8 mouse cellular contexts compared by ENCODE assay signal in genomic region chr9:21239465-21239848, GRCm38 (mm10). TPM values are rescaled to one million over a fixed set of nuclear protein-coding genes. Genes with fewer than 3 reads are reported as not detected.
DNase-seq lines count a peak whose midpoint lies in the region; ATAC-seq and TF ChIP-seq lines count a peak whose summit lies in the region.

No protein-coding gene starts in this region.

- H3K9ac ChIP-seq in heart, embryonic 12.5 days, result peak overlapping the region; percentile 97
- peak overlapping the region; percentile 97 for H3K9ac ChIP-seq in forebrain, embryonic 12.5 days
- H3K9ac ChIP-seq in liver, embryonic 15.5 days, result peak overlapping the region; percentile 96

- DNase-seq in heart, postnatal 25 days (ENCODE audit: low spot score), result no peak
- no peak for DNase-seq in frontal cortex, postnatal 25 days (ENCODE audit: low spot score in 2 of 2)
- DNase-seq in frontal cortex, postnatal 36 days (ENCODE audit: low spot score in 2 of 2), result no peak
- DNase-seq in adrenal gland, postnatal 14 days, result no peak

- H3K36me3 ChIP-seq in heart, embryonic 12.5 days, result peaks cover 25% of the 10 kb centered on the region
- H3K36me3 ChIP-seq in E14TG2a.4 (ENCODE audit: insufficient read depth, low read length), result peaks cover 29% of the 10 kb centered on the region
- H3K36me3 ChIP-seq in forebrain, embryonic 12.5 days (replicated peaks), result peaks cover 13% of the 10 kb centered on the region
- peaks cover 25% of the 10 kb centered on the region for H3K36me3 ChIP-seq in liver, embryonic 15.5 days (replicated peaks)

- H3K27me3 ChIP-seq in heart, embryonic 12.5 days (replicated peaks), result peaks cover 24% of the 10 kb centered on the region
- H3K27me3 ChIP-seq in E14TG2a.4 (ENCODE audit: insufficient read depth, low read length), result peaks cover 28% of the 10 kb centered on the region
- H3K27me3 ChIP-seq in forebrain, embryonic 12.5 days, result peaks cover 40% of the 10 kb centered on the region
- peaks cover 30% of the 10 kb centered on the region for H3K27me3 ChIP-seq in liver, embryonic 15.5 days

- intact Hi-C loops in heart, postnatal 25 days (cut with DNase I), result no loop called here

- H3K4me1 ChIP-seq in heart, embryonic 12.5 days (replicated peaks), result peaks cover 26% of the 10 kb centered on the region
- H3K4me1 ChIP-seq in E14TG2a.4 (replicated peaks; ENCODE audit: low read depth, low read length), result peaks cover 68% of the 10 kb centered on the region
- peaks cover 31% of the 10 kb centered on the region for H3K4me1 ChIP-seq in forebrain, embryonic 12.5 days
- peaks cover 56% of the 10 kb centered on the region for H3K4me1 ChIP-seq in liver, embryonic 15.5 days (replicated peaks)

- H3K4me3 ChIP-seq in heart, embryonic 12.5 days, result peak overlapping the region; percentile 89
- H3K4me3 ChIP-seq in E14TG2a.4 (replicated peaks; ENCODE audit: low read length), result peak overlapping the region; percentile 92
- peak overlapping the region; percentile 86 for H3K4me3 ChIP-seq in forebrain, embryonic 12.5 days (replicated peaks)
- peak overlapping the region; percentile 94 for H3K4me3 ChIP-seq in liver, embryonic 15.5 days (replicated peaks)

- no peak for ATAC-seq in heart, embryonic 12.5 days (ENCODE audit: insufficient number of reproducible peaks, low FRiP score)
- no peak for ATAC-seq in forebrain, embryonic 12.5 days (ENCODE audit: low FRiP score)
- ATAC-seq in liver, embryonic 15.5 days (ENCODE audit: insufficient read depth), result no peak

- no peak for TF ChIP-seq CTCF in E14TG2a.4 (conservative IDR thresholded peaks at IDR 0.05; ENCODE audit: low read length)

- 34% methylated on average over 4 of the region's 4 CpGs for WGBS in heart, embryonic 12.5 days
- 36% methylated on average over 4 of the region's 4 CpGs for WGBS in forebrain, embryonic 12.5 days
- whole genome bisulfite sequencing in liver, embryonic 15.5 days (ENCODE audit: insufficient replicate concordance), result 14% methylated on average over 4 of the region's 4 CpGs

- no peaks in the 10 kb centered on the region for H3K9me3 ChIP-seq in heart, embryonic 12.5 days (replicated peaks)
- H3K9me3 ChIP-seq in E14TG2a.4 (ENCODE audit: low read length), result no peaks in the 10 kb centered on the region
- no peaks in the 10 kb centered on the region for H3K9me3 ChIP-seq in forebrain, embryonic 12.5 days
- H3K9me3 ChIP-seq in liver, embryonic 15.5 days (replicated peaks), result no peaks in the 10 kb centered on the region

- H3K27ac ChIP-seq in heart, embryonic 12.5 days (ENCODE audit: poor library complexity, severe bottlenecking), result peak overlapping the region; percentile 97
- no peak overlapping the region; the same call in 1 of the 2 replicates for H3K27ac ChIP-seq in forebrain, embryonic 12.5 days
- peak overlapping the region; percentile 97 for H3K27ac ChIP-seq in liver, embryonic 15.5 days (replicated peaks)

- H3K4me2 ChIP-seq in heart, embryonic 12.5 days, result peak overlapping the region; percentile 81
- H3K4me2 ChIP-seq in forebrain, embryonic 12.5 days, result peak overlapping the region; percentile 77
- peak overlapping the region; percentile 91 for H3K4me2 ChIP-seq in liver, embryonic 15.5 days

RNA-seq across cellular contexts. Expression of gene Keap1, which starts 0.3 kb away (rescaled TPM):
- polyA plus RNA-seq in heart, embryonic 12.5 days (2016; fragmentation: Nextera tagmentation; extraction: Ambion mirVana), result 46.7 and 49.6 TPM in 2 replicates
- total RNA-seq in heart, postnatal 25 days (2021), result 10 to 100 TPM; 35.9 to 42.2 TPM
- 47.5 and 49.6 TPM in 2 replicates for polyA plus RNA-seq in forebrain, embryonic 12.5 days (2016; fragmentation: Nextera tagmentation; extraction: Ambion mirVana)
- polyA plus RNA-seq in liver, embryonic 15.5 days (2015; fragmentation: Nextera tagmentation; extraction: Ambion mirVana), result 27.9 and 30.5 TPM in 2 replicates
- total RNA-seq in adrenal gland, postnatal 14 days (2021), result 42.0 and 42.4 TPM in 2 replicates

RNA-seq across cellular contexts. Expression of gene S1pr5, which starts 8.8 kb away (rescaled TPM):
- 0.10 and 0.19 TPM in 2 replicates for polyA plus RNA-seq in heart, embryonic 12.5 days (2016; fragmentation: Nextera tagmentation; extraction: Ambion mirVana)
- under 1 TPM; 0.70 to 0.78 TPM for total RNA-seq in heart, postnatal 25 days (2021)
- polyA plus RNA-seq in forebrain, embryonic 12.5 days (2016; fragmentation: Nextera tagmentation; extraction: Ambion mirVana), result 0.33 and 0.38 TPM in 2 replicates
- 0.06 and 0.07 TPM in 2 replicates for polyA plus RNA-seq in liver, embryonic 15.5 days (2015; fragmentation: Nextera tagmentation; extraction: Ambion mirVana)
- 1.8 and 2.3 TPM in 2 replicates for total RNA-seq in adrenal gland, postnatal 14 days (2021)

RNA-seq across cellular contexts. Expression of gene Atg4d, which starts 25.6 kb away (rescaled TPM):
- 43.8 and 47.8 TPM in 2 replicates for polyA plus RNA-seq in heart, embryonic 12.5 days (2016; fragmentation: Nextera tagmentation; extraction: Ambion mirVana)
- total RNA-seq in heart, postnatal 25 days (2021), result 10 to 100 TPM; 94.7 to 96.1 TPM
- polyA plus RNA-seq in forebrain, embryonic 12.5 days (2016; fragmentation: Nextera tagmentation; extraction: Ambion mirVana), result 47.4 and 50.7 TPM in 2 replicates
- polyA plus RNA-seq in liver, embryonic 15.5 days (2015; fragmentation: Nextera tagmentation; extraction: Ambion mirVana), result 97.2 and 118 TPM in 2 replicates
- 45.9 and 46.9 TPM in 2 replicates for total RNA-seq in adrenal gland, postnatal 14 days (2021)

RNA-seq across cellular contexts. Expression of gene Kri1, which starts 48.3 kb away (rescaled TPM):
- polyA plus RNA-seq in heart, embryonic 12.5 days (2016; fragmentation: Nextera tagmentation; extraction: Ambion mirVana), result 11.9 and 13.6 TPM in 2 replicates
- 10 to 100 TPM; 15.9 to 17.4 TPM for total RNA-seq in heart, postnatal 25 days (2021)
- 19.5 and 20.8 TPM in 2 replicates for polyA plus RNA-seq in forebrain, embryonic 12.5 days (2016; fragmentation: Nextera tagmentation; extraction: Ambion mirVana)
- 6.0 and 6.7 TPM in 2 replicates for polyA plus RNA-seq in liver, embryonic 15.5 days (2015; fragmentation: Nextera tagmentation; extraction: Ambion mirVana)
- 27.2 and 36.8 TPM in 2 replicates for total RNA-seq in adrenal gland, postnatal 14 days (2021)

RNA-seq across cellular contexts. Expression of gene Cdkn2d, which starts 51.8 kb away (rescaled TPM):
- 88.5 and 89.2 TPM in 2 replicates for polyA plus RNA-seq in heart, embryonic 12.5 days (2016; fragmentation: Nextera tagmentation; extraction: Ambion mirVana)
- 10 to 100 TPM; 15.1 to 16.8 TPM for total RNA-seq in heart, postnatal 25 days (2021)
- 70.6 and 74.5 TPM in 2 replicates for polyA plus RNA-seq in forebrain, embryonic 12.5 days (2016; fragmentation: Nextera tagmentation; extraction: Ambion mirVana)
- polyA plus RNA-seq in liver, embryonic 15.5 days (2015; fragmentation: Nextera tagmentation; extraction: Ambion mirVana), result 129 and 144 TPM in 2 replicates
- total RNA-seq in adrenal gland, postnatal 14 days (2021), result 17.9 and 22.5 TPM in 2 replicates
